Mouse (Mus musculus): ENCODE measurements around the gene Cep126. TPM values are rescaled to one million over a fixed set of nuclear protein-coding genes. Genes with fewer than 3 reads are reported as not detected.

Cep126 gene
- total RNA-seq, 2 experiments from 2014 or later, result 5.1 to 5.4 TPM

Other genes with a start within 250 kb of the Cep126 start
- gene Yap1, start 129.7 kb downstream of the Cep126 start, total RNA-seq (2021), result 10 to 100 TPM; 64.7 to 69.2 TPM
- gene Cfap300, start 91.5 kb downstream of the Cep126 start, total RNA-seq (2021), result 1 to 10 TPM; 1.2 to 1.5 TPM